Mouse (Mus musculus) C2C12 (cell line): ENCODE results near the gene Tm4sf19. TPM values are rescaled to one million over a fixed set of nuclear protein-coding genes. Genes with fewer than 3 reads are reported as not detected.

Experiments used
- H3K27me3 ChIP-seq: one replicate; pipeline ENCODE4 v1.6.1; 2011; ENCODE audit not compliant: control insufficient read depth, insufficient read depth, insufficient read length
- H3K36me3 ChIP-seq: one replicate; pipeline ENCODE4 v1.6.1; 2011; ENCODE audit not compliant: control insufficient read depth, insufficient read depth
- H3K4me3 ChIP-seq: one replicate; pipeline ENCODE4 v1.5.1; 2011; ENCODE audit warnings: mild to moderate bottlenecking, control low read depth; ENCODE audit not compliant: poor library complexity, insufficient read depth, severe bottlenecking
- H3K79me2 ChIP-seq: one replicate; pipeline ENCODE4 v1.6.1; 2011; ENCODE audit not compliant: control insufficient read depth, insufficient read depth
- H3K79me3 ChIP-seq: one replicate; pipeline ENCODE4 v1.6.1; 2011; ENCODE audit warnings: low read depth, control low read depth
- H3ac ChIP-seq: one replicate; pipeline ENCODE3; 2011; ENCODE audit warnings: low read depth; ENCODE audit not compliant: control insufficient read depth, insufficient read length
- CEBPB ChIP-seq: IDR thresholded peaks from one replicate; pipeline ENCODE4 v1.6.1; 2011; ENCODE audit warnings: low read depth, mild to moderate bottlenecking, control low read depth, moderate library complexity
- CTCF ChIP-seq: IDR thresholded peaks from one replicate; pipeline ENCODE4 v1.5.1; 2011; ENCODE audit not compliant: control insufficient read depth, insufficient read depth, insufficient read length
- FOSL1 ChIP-seq: IDR thresholded peaks from one replicate; pipeline ENCODE4 v1.8.0; 2011; ENCODE audit warnings: mild to moderate bottlenecking, low read length; ENCODE audit not compliant: poor library complexity, insufficient read depth, severe bottlenecking
- MAX ChIP-seq: IDR thresholded peaks from one replicate; pipeline ENCODE4 v1.6.1; 2011; ENCODE audit warnings: mild to moderate bottlenecking, control low read depth
- MYOD1 ChIP-seq: IDR thresholded peaks from one replicate; pipeline ENCODE4 v1.6.1; 2011; ENCODE audit warnings: low read depth; ENCODE audit not compliant: control insufficient read depth, insufficient read length
- MYOG ChIP-seq: IDR thresholded peaks from one replicate; pipeline ENCODE4 v1.6.1; 2011; ENCODE audit not compliant: control insufficient read depth, insufficient read length; ENCODE audit errors: extremely low read depth
- USF1 ChIP-seq: IDR thresholded peaks from one replicate; pipeline ENCODE4 v1.6.1; 2011; ENCODE audit warnings: low read depth, mild to moderate bottlenecking, control low read depth, moderate library complexity
- long read RNA-seq, 2 experiments: library from polyadenylated mRNA; unstranded; transcript quantifications; one replicate each; pipeline ENCODE4 v2.0.0; 2019 to 2020
- polyA plus RNA-seq: library from polyadenylated mRNA; unstranded; fragments of >200 nt; fragmentation: generic; extraction: Trizol; gene quantifications from one replicate; pipeline ENCODE4 v1.2.1, GENCODE M21; 2012; ENCODE audit warnings: missing spikeins

Tm4sf19 gene
- polyA plus RNA-seq = not detected
- long read RNA-seq, experiment 1 = 0 reads
- long read RNA-seq, experiment 2 = 0 reads

- no peak for TF ChIP-seq CTCF
- no peak for TF ChIP-seq MAX
- no peak for TF ChIP-seq CEBPB
- TF ChIP-seq MYOD1 = no peak
- no peak for TF ChIP-seq USF1
- no peak for TF ChIP-seq MYOG
- TF ChIP-seq FOSL1 = no peak
- no peak within 1 kb of the TSS for H3ac ChIP-seq
- no peaks in the 10 kb centered on the region for H3K27me3 ChIP-seq
- H3K36me3 ChIP-seq = no peaks in the 10 kb centered on the region
- H3K79me3 ChIP-seq = no peaks in the 10 kb centered on the region
- no peaks in the 10 kb centered on the region for H3K79me2 ChIP-seq
- no peak within 1 kb of the TSS for H3K4me3 ChIP-seq
Measured at GRCm38 (mm10) chr16:32400267-32400666, at the start of gene Tm4sf19. Tm4sf19 (plus strand) TSS chr16:32400506.

GRCm38 (mm10) chr16:32350776-32351175, 49.5 kb upstream of the Tm4sf19 start:
- TF ChIP-seq CEBPB (no peak), CTCF (no peak), USF1 (no peak), MYOG (no peak), FOSL1 (no peak), MAX (no peak), MYOD1 (no peak)
- peaks cover 79% of the 10 kb centered on the region for H3K79me2 ChIP-seq
- H3K27me3 ChIP-seq = no peaks in the 10 kb centered on the region
- peaks cover 32% of the 10 kb centered on the region for H3K79me3 ChIP-seq
- H3K36me3 ChIP-seq = peaks cover 22% of the 10 kb centered on the region
- no peak overlapping the region for H3K4me3 ChIP-seq
- H3ac ChIP-seq = no peak overlapping the region

- Histone ChIP-seq H3K79me3 (peaks cover 1% of the 10 kb centered on the region), H3K79me2 (no peaks in the 10 kb centered on the region), H3K4me3 (no peak overlapping the region), H3K27me3 (no peaks in the 10 kb centered on the region), H3ac (no peak overlapping the region), H3K36me3 (peaks cover 8% of the 10 kb centered on the region)
- no peak for TF ChIP-seq CEBPB
Measured at GRCm38 (mm10) chr16:32363530-32363929, 36.8 kb upstream of the Tm4sf19 start.

GRCm38 (mm10) chr16:32371351-32371750, 29.0 kb upstream of the Tm4sf19 start:
- no peak for TF ChIP-seq CTCF
- TF ChIP-seq MAX = no peak
- no peak for TF ChIP-seq MYOD1
- TF ChIP-seq FOSL1 = no peak
- TF ChIP-seq MYOG = no peak
- TF ChIP-seq CEBPB = no peak
- no peak for TF ChIP-seq USF1
- Histone ChIP-seq H3K36me3 (peaks cover 22% of the 10 kb centered on the region), H3K79me3 (no peaks in the 10 kb centered on the region), H3K79me2 (no peaks in the 10 kb centered on the region), H3ac (no peak overlapping the region), H3K27me3 (no peaks in the 10 kb centered on the region), H3K4me3 (no peak overlapping the region)

- TF ChIP-seq USF1 (no peak), CEBPB (no peak), CTCF (no peak), FOSL1 (no peak), MYOG (no peak), MYOD1 (no peak), MAX (no peak)
Measured at GRCm38 (mm10) chr16:32379575-32379974, 20.7 kb upstream of the Tm4sf19 start.

GRCm38 (mm10) chr16:32382901-32383300, 17.4 kb upstream of the Tm4sf19 start:
- no peak for TF ChIP-seq CTCF
- no peak for TF ChIP-seq USF1
- TF ChIP-seq FOSL1 = no peak
- no peak for TF ChIP-seq MYOD1
- TF ChIP-seq MYOG = no peak
- no peak for TF ChIP-seq MAX
- TF ChIP-seq CEBPB = no peak
- H3K36me3 ChIP-seq = peaks cover 33% of the 10 kb centered on the region

More at GRCm38 (mm10) chr16:32379575-32379974, 20.7 kb upstream of the Tm4sf19 start:
- Histone ChIP-seq H3ac (no peak overlapping the region), H3K36me3 (peaks cover 55% of the 10 kb centered on the region), H3K27me3 (no peaks in the 10 kb centered on the region), H3K79me2 (no peaks in the 10 kb centered on the region), H3K79me3 (no peaks in the 10 kb centered on the region), H3K4me3 (no peak overlapping the region)

More at GRCm38 (mm10) chr16:32382901-32383300, 17.4 kb upstream of the Tm4sf19 start:
- Histone ChIP-seq H3K27me3 (no peaks in the 10 kb centered on the region), H3K4me3 (no peak overlapping the region), H3K79me2 (no peaks in the 10 kb centered on the region), H3ac (no peak overlapping the region), H3K79me3 (no peaks in the 10 kb centered on the region)
